Mouse (Mus musculus): ENCODE data around the gene Hoxb7. TPM values are rescaled to one million over a fixed set of nuclear protein-coding genes. Genes with fewer than 3 reads are reported as not detected.
A peak's percentile ranks its signal among the peaks of the same experiment; 100 is the strongest.

The Hoxb7 gene
- polyA plus RNA-seq, 1 experiment from 2014 or later: 7.1 TPM

DNA sequence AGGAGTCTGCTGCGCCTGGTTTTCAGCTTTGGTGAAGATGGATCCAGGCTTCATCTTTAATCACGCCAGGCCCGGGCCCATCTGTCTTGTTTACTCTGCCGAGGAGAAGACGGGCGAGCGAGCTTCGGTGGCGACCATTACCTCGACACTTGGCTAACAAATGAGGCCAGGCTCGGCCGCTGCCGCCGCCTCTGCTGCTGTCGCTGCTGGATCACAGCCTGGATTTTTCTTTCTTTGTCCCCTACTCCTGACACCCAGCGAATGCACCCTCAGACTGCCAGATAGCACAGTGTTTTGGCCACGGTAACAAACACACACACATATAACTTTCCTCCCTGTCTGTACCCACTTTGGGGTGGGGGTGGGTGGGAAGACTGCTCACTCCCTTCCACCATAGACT lies 34.3 kb downstream of the Hoxb7 start:
- DNase-seq (ENCODE audit: low spot score): peak; percentile 69
- 1% methylated on average over 17 of the region's 17 CpGs for WGBS
- H3K9me3 ChIP-seq (replicated peaks): no peaks in the 10 kb centered on the region
- peaks cover 98% of the 10 kb centered on the region for H3K4me1 ChIP-seq
- peaks cover 96% of the 10 kb centered on the region for H3K27me3 ChIP-seq (ENCODE audit: low read depth, poor library complexity, severe bottlenecking)
- no peaks in the 10 kb centered on the region for H3K36me3 ChIP-seq
- peak overlapping the region; percentile 73 for H3K4me3 ChIP-seq
- peak overlapping the region; percentile 94 for H3K27ac ChIP-seq

- peak; percentile 39 for DNase-seq (ENCODE audit: low spot score)
- H3K4me3 ChIP-seq: peak overlapping the region; percentile 13
- WGBS: 5% methylated on average over 5 of the region's 5 CpGs
Measured at GRCm38 (mm10) chr11:96321846-96322245, 35.4 kb downstream of the Hoxb7 start.

DNA sequence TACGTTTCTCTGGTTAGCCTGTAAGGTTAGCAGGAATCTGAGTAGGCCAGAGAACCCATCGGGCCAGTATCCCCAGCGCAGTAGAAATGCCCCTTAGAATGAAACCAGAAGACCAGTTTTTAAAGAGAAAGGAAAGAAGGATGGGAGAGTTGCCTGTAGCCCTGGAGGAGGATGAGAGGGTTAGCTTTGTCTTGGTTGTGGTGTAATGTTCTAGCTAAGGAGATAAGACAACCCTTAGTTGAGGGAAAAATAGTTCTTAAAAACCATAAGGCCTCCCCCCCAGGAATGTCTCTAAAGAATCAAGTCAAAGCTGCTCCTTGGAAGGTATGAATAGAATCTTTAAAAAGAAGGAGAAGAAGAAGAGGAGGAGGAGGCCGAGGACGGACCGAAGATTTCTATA lies 36.3 kb downstream of the Hoxb7 start:
- Histone ChIP-seq H3K27me3 (ENCODE audit: low read depth, poor library complexity, severe bottlenecking) (peaks cover 96% of the 10 kb centered on the region), H3K27ac (peak overlapping the region; percentile 59)

More at GRCm38 (mm10) chr11:96321846-96322245, 35.4 kb downstream of the Hoxb7 start:
- peaks cover 98% of the 10 kb centered on the region for H3K4me1 ChIP-seq
- H3K9me3 ChIP-seq (replicated peaks): no peaks in the 10 kb centered on the region
- peaks cover 96% of the 10 kb centered on the region for H3K27me3 ChIP-seq (ENCODE audit: low read depth, poor library complexity, severe bottlenecking)
- peak overlapping the region; percentile 59 for H3K27ac ChIP-seq
- no peaks in the 10 kb centered on the region for H3K36me3 ChIP-seq

DNA sequence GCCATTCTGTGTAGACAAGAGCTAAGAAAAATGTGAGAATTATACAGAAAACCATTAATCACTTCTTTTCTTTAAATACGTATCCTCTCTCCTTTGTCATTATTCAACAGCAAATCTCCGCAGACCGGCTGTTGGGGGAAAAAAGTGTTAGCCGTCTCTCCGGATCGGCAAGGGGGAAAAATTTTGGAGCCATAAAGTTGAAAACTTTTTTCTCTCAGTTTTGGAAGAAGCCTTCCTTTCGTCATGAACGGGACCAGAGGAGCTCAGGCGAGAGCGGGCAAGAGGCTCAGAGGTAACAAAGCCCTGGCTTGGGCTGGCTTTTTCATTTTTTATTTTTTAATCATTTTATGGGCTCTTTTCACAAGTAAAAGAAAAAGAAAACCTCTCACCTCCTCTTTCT lies 36.7 kb downstream of the Hoxb7 start, which contains the start of gene Hoxb3:
Gene Hoxb3, plus strand, starts transcription at position 173 of the 400 bp plus-strand sequence.
- Histone ChIP-seq H3K9me3 (replicated peaks) (no peaks in the 10 kb centered on the region), H3K27me3 (ENCODE audit: low read depth, poor library complexity, severe bottlenecking) (peaks cover 96% of the 10 kb centered on the region), H3K27ac (peak within 1 kb of the TSS; percentile 85), H3K36me3 (no peaks in the 10 kb centered on the region), H3K4me3 (peak within 1 kb of the TSS; percentile 13), H3K4me1 (peaks cover 98% of the 10 kb centered on the region)
- WGBS: 5% methylated on average over 10 of the region's 10 CpGs
- DNase-seq (ENCODE audit: low spot score): no peak

More for the DNA sequence above, 36.3 kb downstream of the Hoxb7 start:
- Histone ChIP-seq H3K4me1 (peaks cover 98% of the 10 kb centered on the region), H3K9me3 (replicated peaks) (no peaks in the 10 kb centered on the region), H3K36me3 (no peaks in the 10 kb centered on the region), H3K4me3 (peak overlapping the region; percentile 13; the same call in 1 of the 2 replicates)
- 8% methylated on average over 6 of the region's 6 CpGs for WGBS
- DNase-seq (ENCODE audit: low spot score): no peak

GRCm38 (mm10) chr11:96324125-96324524 lies 37.7 kb downstream of the Hoxb7 start:
- Histone ChIP-seq H3K9me3 (replicated peaks) (no peaks in the 10 kb centered on the region), H3K27ac (peak overlapping the region; percentile 85), H3K4me3 (peak overlapping the region; percentile 13; the same call in 1 of the 2 replicates), H3K36me3 (no peaks in the 10 kb centered on the region), H3K4me1 (peaks cover 98% of the 10 kb centered on the region), H3K27me3 (ENCODE audit: low read depth, poor library complexity, severe bottlenecking) (peaks cover 97% of the 10 kb centered on the region)
- DNase-seq (ENCODE audit: low spot score): peak; percentile 53
- WGBS: 0% methylated on average over 5 of the region's 5 CpGs

DNA sequence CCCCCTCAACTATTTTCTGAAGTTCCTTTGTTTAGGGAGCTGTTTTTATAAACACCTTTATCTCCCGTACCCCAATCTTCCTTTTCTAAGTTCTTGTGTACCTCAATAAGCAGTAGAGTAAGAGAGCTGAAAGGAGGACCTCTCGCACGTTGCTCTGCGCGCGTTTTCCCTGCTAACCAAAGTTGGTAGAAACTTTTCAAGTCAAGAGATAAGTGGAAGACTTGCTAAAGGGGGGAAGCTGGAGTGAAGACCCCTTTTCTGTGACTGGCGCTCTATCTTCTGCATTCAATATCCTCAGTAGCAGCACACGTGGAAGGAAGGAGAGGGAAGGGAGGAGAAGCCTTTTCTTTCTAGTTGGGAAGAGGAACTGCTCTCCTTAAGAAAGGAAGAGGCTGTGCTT lies 38.5 kb downstream of the Hoxb7 start:
- 12% methylated on average over 8 of the region's 8 CpGs for WGBS

GRCm38 (mm10) chr11:96325747-96326212 lies 39.4 kb downstream of the Hoxb7 start:
- peak; percentile 79 for DNase-seq (ENCODE audit: low spot score)
- H3K27me3 ChIP-seq (ENCODE audit: low read depth, poor library complexity, severe bottlenecking): peaks cover 99% of the 10 kb centered on the region
- H3K4me3 ChIP-seq: peak overlapping the region; percentile 40
- no peaks in the 10 kb centered on the region for H3K9me3 ChIP-seq (replicated peaks)
- peaks cover 98% of the 10 kb centered on the region for H3K4me1 ChIP-seq
- no peaks in the 10 kb centered on the region for H3K36me3 ChIP-seq
- peak overlapping the region; percentile 85 for H3K27ac ChIP-seq
- WGBS: 4% methylated on average over 22 of the region's 22 CpGs

More for the DNA sequence above, 38.5 kb downstream of the Hoxb7 start:
- peaks cover 99% of the 10 kb centered on the region for H3K27me3 ChIP-seq (ENCODE audit: low read depth, poor library complexity, severe bottlenecking)
- no peaks in the 10 kb centered on the region for H3K9me3 ChIP-seq (replicated peaks)
- DNase-seq (ENCODE audit: low spot score): no peak
- H3K4me3 ChIP-seq: peak overlapping the region; percentile 40
- H3K27ac ChIP-seq: peak overlapping the region; percentile 85
- no peaks in the 10 kb centered on the region for H3K36me3 ChIP-seq
- peaks cover 98% of the 10 kb centered on the region for H3K4me1 ChIP-seq

DNA sequence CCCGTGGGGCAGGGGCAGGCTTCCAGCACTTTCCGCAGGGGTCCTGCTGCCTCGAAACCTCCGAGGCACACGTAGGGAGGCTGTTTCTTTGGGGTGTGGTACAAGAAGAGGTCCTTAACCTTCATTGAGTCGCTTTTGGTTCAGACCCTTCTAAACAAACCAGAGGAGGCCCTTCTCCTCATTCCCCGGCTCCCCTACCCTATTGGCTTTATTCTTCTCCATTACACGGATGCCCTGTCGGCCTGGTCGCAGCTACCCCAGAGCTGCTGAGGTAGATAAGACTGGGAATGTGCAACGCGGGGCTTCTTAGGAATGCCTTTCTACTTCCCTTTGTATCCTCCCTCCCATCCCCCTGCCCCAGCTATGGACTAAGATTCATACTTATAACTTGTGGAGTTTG lies 40.3 kb downstream of the Hoxb7 start:
- Histone ChIP-seq H3K36me3 (no peaks in the 10 kb centered on the region), H3K27ac (peak overlapping the region; percentile 85), H3K4me1 (peaks cover 98% of the 10 kb centered on the region), H3K27me3 (ENCODE audit: low read depth, poor library complexity, severe bottlenecking) (peaks cover 100% of the 10 kb centered on the region), H3K4me3 (peak overlapping the region; percentile 40), H3K9me3 (replicated peaks) (no peaks in the 10 kb centered on the region)
- DNase-seq (ENCODE audit: low spot score): peak; percentile 55
- WGBS: 5% methylated on average over 12 of the region's 12 CpGs

DNA sequence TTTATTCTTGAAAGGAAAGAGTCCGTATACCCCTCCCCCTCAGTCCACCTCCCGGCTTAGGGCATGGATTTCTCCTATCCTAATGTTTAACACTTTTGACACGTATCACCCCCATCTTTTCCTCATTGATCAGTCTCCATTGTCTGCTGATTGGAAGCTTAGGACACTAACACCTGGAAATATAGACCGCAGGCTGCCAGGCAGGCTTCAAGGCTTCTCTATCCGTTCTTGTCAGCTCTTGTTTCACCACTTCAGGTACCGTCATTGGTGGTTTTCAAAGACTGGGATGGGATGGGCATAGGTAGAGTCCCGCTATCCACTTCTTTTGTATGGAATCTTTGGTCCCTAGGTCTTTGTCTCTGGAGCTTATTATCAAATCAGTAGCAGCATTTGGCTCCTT lies 40.7 kb downstream of the Hoxb7 start:
- H3K4me1 ChIP-seq: peaks cover 98% of the 10 kb centered on the region
- H3K27me3 ChIP-seq (ENCODE audit: low read depth, poor library complexity, severe bottlenecking): peaks cover 100% of the 10 kb centered on the region
- H3K4me3 ChIP-seq: peak overlapping the region; percentile 40
- no peaks in the 10 kb centered on the region for H3K36me3 ChIP-seq
- H3K9me3 ChIP-seq (replicated peaks): no peaks in the 10 kb centered on the region
- no peak for DNase-seq (ENCODE audit: low spot score)
- WGBS: 10% methylated on average over 7 of the region's 7 CpGs
- H3K27ac ChIP-seq: peak overlapping the region; percentile 85

- H3K4me3 ChIP-seq: peak overlapping the region; percentile 19; the same call in 1 of the 2 replicates
- DNase-seq (ENCODE audit: low spot score): peak; percentile 45
- H3K9me3 ChIP-seq (replicated peaks): no peaks in the 10 kb centered on the region
- peak overlapping the region; percentile 85; the same call in 1 of the 2 replicates for H3K27ac ChIP-seq
- WGBS: 12% methylated on average over 5 of the region's 5 CpGs
- no peaks in the 10 kb centered on the region for H3K36me3 ChIP-seq
- H3K4me1 ChIP-seq: peaks cover 98% of the 10 kb centered on the region
- peaks cover 100% of the 10 kb centered on the region for H3K27me3 ChIP-seq (ENCODE audit: low read depth, poor library complexity, severe bottlenecking)
Measured at GRCm38 (mm10) chr11:96327750-96328149, 41.3 kb downstream of the Hoxb7 start.

DNA sequence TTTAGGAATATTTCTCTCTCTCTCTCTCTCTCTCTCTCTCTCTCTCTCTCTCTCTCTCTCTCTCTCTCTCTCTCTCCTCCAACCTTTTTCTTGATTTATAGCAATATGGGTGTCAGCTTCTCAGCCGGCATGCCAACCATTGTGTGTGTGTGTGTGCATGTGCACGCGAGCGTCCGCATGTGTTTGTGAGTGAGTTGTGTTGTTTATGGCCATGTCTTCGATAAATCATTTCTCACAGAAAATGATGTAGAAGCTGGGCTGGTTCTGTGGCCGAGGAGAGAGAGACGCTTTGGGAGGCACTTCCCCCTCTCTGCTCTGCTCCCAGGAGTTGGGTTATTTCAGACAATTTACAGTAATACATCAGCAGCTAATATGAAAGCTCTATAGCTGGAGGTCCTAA lies 42.2 kb downstream of the Hoxb7 start:
- DNase-seq (ENCODE audit: low spot score): peak; percentile 52
- Histone ChIP-seq H3K4me1 (peaks cover 98% of the 10 kb centered on the region), H3K27ac (0 out of 2 replicates have a peak overlapping the region, but pooled peaks have one; percentile 19), H3K36me3 (no peaks in the 10 kb centered on the region), H3K4me3 (peak overlapping the region; percentile 19; the same call in 1 of the 2 replicates), H3K9me3 (replicated peaks) (no peaks in the 10 kb centered on the region), H3K27me3 (ENCODE audit: low read depth, poor library complexity, severe bottlenecking) (peaks cover 100% of the 10 kb centered on the region)
- WGBS: 12% methylated on average over 8 of the region's 8 CpGs

GRCm38 (mm10) chr11:96332105-96332504 lies 45.7 kb downstream of the Hoxb7 start:
- no peaks in the 10 kb centered on the region for H3K36me3 ChIP-seq
- H3K4me3 ChIP-seq: peak overlapping the region; percentile 65
- H3K9me3 ChIP-seq (replicated peaks): no peaks in the 10 kb centered on the region
- peak overlapping the region; percentile 95 for H3K27ac ChIP-seq
- peaks cover 98% of the 10 kb centered on the region for H3K4me1 ChIP-seq
- WGBS: under 1% methylated on average over 8 of the region's 8 CpGs
- peaks cover 100% of the 10 kb centered on the region for H3K27me3 ChIP-seq (ENCODE audit: low read depth, poor library complexity, severe bottlenecking)
- peak; percentile 55 for DNase-seq (ENCODE audit: low spot score)

DNA sequence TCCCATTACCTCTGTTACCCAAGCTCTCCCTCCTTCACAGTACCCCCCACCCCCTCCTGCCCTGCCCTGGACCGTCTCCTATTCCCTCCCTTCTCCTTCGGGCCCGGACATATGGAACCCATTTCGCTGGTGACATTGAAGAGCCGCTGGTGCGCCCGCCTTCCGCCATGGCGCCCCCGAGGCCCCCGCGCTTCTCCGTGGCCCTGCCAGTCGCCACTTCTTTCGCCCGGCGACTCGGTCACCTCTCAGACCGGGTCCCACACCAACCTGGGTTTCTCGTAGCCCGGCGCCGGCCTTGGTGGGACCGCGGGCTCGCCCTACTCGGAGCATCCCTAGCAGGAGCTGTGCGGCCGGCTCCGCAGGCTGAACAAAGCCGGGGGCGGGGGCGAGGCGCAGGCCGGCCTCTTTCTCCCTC lies 46.2 kb downstream of the Hoxb7 start:
- H3K27ac ChIP-seq: peak overlapping the region; percentile 95
- WGBS: 1% methylated on average over 35 of the region's 35 CpGs
- no peaks in the 10 kb centered on the region for H3K9me3 ChIP-seq (replicated peaks)
- peaks cover 100% of the 10 kb centered on the region for H3K27me3 ChIP-seq (ENCODE audit: low read depth, poor library complexity, severe bottlenecking)
- DNase-seq (ENCODE audit: low spot score): peak; percentile 85
- peak overlapping the region; percentile 65 for H3K4me3 ChIP-seq
- H3K4me1 ChIP-seq: peaks cover 98% of the 10 kb centered on the region
- no peaks in the 10 kb centered on the region for H3K36me3 ChIP-seq
